Mouse (Mus musculus) lung, adult 2 months (tissue): ENCODE results near the gene Hoxc10.

Experiments used
- CTCF ChIP-seq: fragments of 200-500 bp; IDR thresholded peaks from 2 replicates; pipeline ENCODE4 v1.5.1; 2011; ENCODE audit warnings: mild to moderate bottlenecking, low read length, control low read depth; ENCODE audit not compliant: insufficient read depth
- POLR2A ChIP-seq: fragments of 200-500 bp; IDR thresholded peaks from 2 replicates; pipeline ENCODE4 v1.6.1; 2011; ENCODE audit warnings: low read depth, mild to moderate bottlenecking, control low read depth, low read length, borderline replicate concordance; ENCODE audit errors: extremely low read depth

- TF ChIP-seq CTCF (no peak), POLR2A (no peak)
These were observed 47.9 kb upstream of the Hoxc10 start for GRCm38 (mm10) chr15:102918611-102919265.
